Mouse (Mus musculus) CH12.LX (cell line): ENCODE results near the gene Kctd7. TPM values are rescaled to one million over a fixed set of nuclear protein-coding genes. Genes with fewer than 3 reads are reported as not detected.

Experiments used
- DNase-seq: peaks from one replicate; pipeline ENCODE4 v3.0.0-alpha.2; 2013; ENCODE audit errors: extremely low read depth
- H3K27ac ChIP-seq: 2 replicates; pipeline ENCODE4 v1.5.1; 2012; ENCODE audit warnings: low read depth, mild to moderate bottlenecking, control low read depth, moderate library complexity; ENCODE audit not compliant: insufficient read depth
- H3K27me3 ChIP-seq: replicated peaks from 2 replicates; pipeline ENCODE3; 2012; ENCODE audit warnings: inconsistent platforms
- H3K36me3 ChIP-seq, 2 experiments: replicated peaks in 1 of 2; 2 replicates each; pipeline versions ENCODE3 to v1.6.1; 2012; ENCODE audit warnings: inconsistent platforms in 1 of 2, low read length in 1 of 2, mild to moderate bottlenecking in 1 of 2, mixed read lengths in 1 of 2, moderate library complexity in 1 of 2; ENCODE audit not compliant: control insufficient read depth in 1 of 2, insufficient read depth in 1 of 2
- H3K4me1 ChIP-seq, 2 experiments: 2 replicates each; pipeline ENCODE4 v1.6.1; 2012; ENCODE audit warnings: inconsistent platforms in 1 of 2, moderate library complexity in 1 of 2; ENCODE audit not compliant: insufficient read depth in 2 of 2, control insufficient read depth in 1 of 2
- H3K4me2 ChIP-seq: 2 replicates; pipeline ENCODE4 v1.6.1; 2012; ENCODE audit warnings: low read depth, mild to moderate bottlenecking, control low read depth; ENCODE audit not compliant: poor library complexity, insufficient read depth, severe bottlenecking
- H3K4me3 ChIP-seq, 3 experiments: fragments of 150-350 bp in 1 of 3; sonication (generic) in 1 of 3; replicated peaks in 1 of 3; 2 replicates each; pipeline versions ENCODE3 to v1.5.1; 2011 to 2012; ENCODE audit warnings: low read depth in 2 of 3, low read length in 2 of 3, mild to moderate bottlenecking in 2 of 3, moderate library complexity in 2 of 3, control low read depth in 1 of 3, improper control_type of control experiment in 1 of 3, inconsistent platforms in 1 of 3, mixed read lengths in 1 of 3; ENCODE audit not compliant: poor library complexity in 1 of 3
- H3K79me2 ChIP-seq: replicated peaks from 2 replicates; pipeline ENCODE4 v1.6.1; 2012; ENCODE audit warnings: mild to moderate bottlenecking, moderate library complexity; ENCODE audit not compliant: control insufficient read depth, poor library complexity, insufficient read depth, severe bottlenecking; ENCODE audit errors: extremely low read depth
- H3K9ac ChIP-seq: 2 replicates; pipeline ENCODE4 v1.6.1; 2012; ENCODE audit warnings: low read depth, mild to moderate bottlenecking, control low read depth, moderate library complexity; ENCODE audit not compliant: insufficient read depth
- H3K9me3 ChIP-seq: replicated peaks from 2 replicates; pipeline ENCODE3; 2012; ENCODE audit warnings: low read length, inconsistent platforms, mixed read lengths
- ELF1 ChIP-seq: IDR thresholded peaks from 2 replicates; pipeline ENCODE4 v1.6.1; 2014; ENCODE audit warnings: low read depth, mild to moderate bottlenecking, inconsistent platforms, low read length, improper control_type of control experiment
- EP300 ChIP-seq: IDR thresholded peaks from 2 replicates; pipeline ENCODE4 v1.6.1; 2011; ENCODE audit warnings: low read length, improper control_type of control experiment
- GABPA ChIP-seq: IDR thresholded peaks from 2 replicates; pipeline ENCODE4 v1.6.1; 2012; ENCODE audit warnings: low read depth, low read length, improper control_type of control experiment, inconsistent platforms; ENCODE audit not compliant: insufficient replicate concordance
- NELFE ChIP-seq: IDR thresholded peaks from 2 replicates; pipeline ENCODE4 v1.6.1; 2011; ENCODE audit warnings: low read depth, low read length, improper control_type of control experiment
- POLR2AphosphoS2 ChIP-seq: IDR thresholded peaks from 2 replicates; pipeline ENCODE4 v1.6.1; 2011; ENCODE audit warnings: low read depth, low read length, improper control_type of control experiment
- SIN3A ChIP-seq: IDR thresholded peaks from 2 replicates; pipeline ENCODE4 v1.6.1; 2012; ENCODE audit warnings: low read length, improper control_type of control experiment, inconsistent platforms
- USF2 ChIP-seq: conservative IDR thresholded peaks from 2 replicates; pipeline ENCODE4 v1.6.1; 2011; ENCODE audit warnings: low read depth, low read length, improper control_type of control experiment
- ZKSCAN1 ChIP-seq: IDR thresholded peaks from 2 replicates; pipeline ENCODE4 v1.6.1; 2012; ENCODE audit warnings: low read depth, inconsistent platforms, low read length, improper control_type of control experiment, borderline replicate concordance
- ZMIZ1 ChIP-seq: IDR thresholded peaks from 2 replicates; pipeline ENCODE4 v1.6.1; 2012; ENCODE audit warnings: low read depth, mild to moderate bottlenecking, inconsistent platforms, low read length, improper control_type of control experiment
- dilution Hi-C: fragments of 300-500 bp; cut with MboI; formaldehyde crosslinking; loops from 2 replicates; pipeline ENCODE4 v1.14.3; 2020; ENCODE audit warnings: low sequenced_read_pairs; ENCODE audit not compliant: extremely low pct_unique_long_range_greater_than_20kb, extremely low pct_ligation_motif_present
- in situ Hi-C: fragments of 300-500 bp; cut with MboI; formaldehyde crosslinking; loops from 3 replicates; pipeline ENCODE4 v1.14.3; 2019; ENCODE audit warnings: low sequenced_read_pairs, low pct_ligation_motif_present, low pct_unique_long_range_greater_than_20kb, mixed read lengths
- polyA plus RNA-seq: library from polyadenylated mRNA; unstranded; fragments of >175 nt; gene quantifications from 2 replicates; pipeline ENCODE4 v1.2.1, GENCODE M21; 2012; ENCODE audit warnings: low read depth; ENCODE audit not compliant: insufficient read length
- total RNA-seq, 2 experiments: library from RNA; depleted of rRNA; stranded (reverse); fragments of 300-350 nt in 1 of 2; fragments of >200 nt in 1 of 2; gene quantifications; 2 replicates each; pipeline ENCODE4 v1.2.3; 2012 to 2014

Kctd7 gene
- total and polyA plus RNA-seq, 3 experiments = 2.8 to 4.3 (median 3.3) TPM

DNA sequence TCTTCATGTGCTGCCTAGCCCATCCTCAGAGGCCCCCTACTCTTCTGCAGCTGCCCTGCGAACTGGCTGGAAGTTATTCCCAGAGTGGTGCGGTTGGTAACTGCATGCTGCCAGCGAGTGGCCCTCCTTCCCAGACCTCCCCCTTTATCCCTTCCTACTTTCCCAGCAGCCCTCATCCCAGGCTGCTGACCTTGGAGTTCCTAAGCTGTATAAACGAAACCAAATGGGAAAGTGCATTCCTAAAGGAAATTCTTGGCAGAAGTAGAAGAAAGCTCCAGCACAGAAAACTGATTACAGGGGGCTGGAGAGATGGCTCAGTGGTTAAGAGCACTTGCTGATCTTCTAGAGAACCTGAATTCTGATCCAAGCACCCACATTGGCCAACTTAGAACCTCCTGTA lies 2.6 kb upstream of the Kctd7 start:
- Histone ChIP-seq H3K4me1 (peaks cover 6 to 26% of the 10 kb centered on the region in 2 experiments), H3K9ac (no peak overlapping the region), H3K79me2 (no peaks in the 10 kb centered on the region), H3K4me3 (no peak overlapping the region), H3K36me3 (peaks cover 0 to 20% of the 10 kb centered on the region in 2 experiments), H3K9me3 (no peaks in the 10 kb centered on the region), H3K27ac (no peak overlapping the region), H3K4me2 (no peak overlapping the region), H3K27me3 (no peaks in the 10 kb centered on the region)
- no peak for DNase-seq
- dilution Hi-C loops (no loop called here), in situ Hi-C loops (no loop called here)
- TF ChIP-seq GABPA (no peak), ZMIZ1 (no peak)

DNA sequence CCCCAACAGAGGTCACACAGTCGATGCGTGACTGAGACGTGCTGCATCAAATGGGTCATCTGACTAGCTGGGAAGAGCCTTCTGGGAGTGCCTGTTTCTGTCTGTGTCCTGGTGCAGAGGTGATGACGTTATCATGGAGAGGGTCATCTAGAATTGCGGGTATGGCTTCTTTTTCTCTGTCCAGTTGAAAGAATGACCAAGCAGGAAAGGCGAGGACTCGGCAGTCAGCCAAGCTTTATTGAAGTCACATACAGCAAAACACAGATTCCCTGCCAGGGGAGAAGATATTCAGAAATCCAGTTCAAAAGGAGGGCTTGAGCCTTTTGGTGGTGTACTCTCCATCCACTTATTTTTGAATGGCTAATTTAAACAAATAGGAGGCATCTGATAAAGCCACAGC lies 1.6 kb upstream of the Kctd7 start:
- no peak overlapping the region for H3K4me2 ChIP-seq
- no peak overlapping the region for H3K27ac ChIP-seq
- no peak overlapping the region for H3K4me3 ChIP-seq
- dilution Hi-C loops (no loop called here), in situ Hi-C loops (no loop called here)
- H3K36me3 ChIP-seq = peaks cover 0 to 27% of the 10 kb centered on the region in 2 experiments
- no peaks in the 10 kb centered on the region for H3K9me3 ChIP-seq
- H3K27me3 ChIP-seq = no peaks in the 10 kb centered on the region
- no peaks in the 10 kb centered on the region for H3K79me2 ChIP-seq
- H3K9ac ChIP-seq = no peak overlapping the region
- TF ChIP-seq ZKSCAN1 (no peak), NELFE (no peak)
- H3K4me1 ChIP-seq = peaks cover 6 to 35% of the 10 kb centered on the region in 2 experiments
- no peak for DNase-seq

DNA sequence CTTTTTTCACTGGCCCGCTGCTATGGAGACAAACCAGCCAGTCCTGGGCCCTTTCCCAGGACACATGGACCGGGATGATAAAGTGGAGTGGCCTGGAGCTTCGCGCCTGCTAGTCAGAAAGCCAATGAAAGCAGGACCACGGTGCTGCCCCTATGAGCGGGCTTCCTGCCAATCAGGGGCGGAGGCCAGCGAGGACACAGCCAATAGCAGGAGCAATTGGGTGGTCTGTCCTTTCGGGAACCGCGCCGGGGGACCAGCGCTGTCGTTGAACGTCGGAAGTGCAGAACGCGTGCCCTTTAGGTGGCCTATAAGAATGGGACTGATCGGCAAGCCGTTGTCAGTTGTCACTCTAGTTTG lies 706 bp upstream of the Kctd7 start:
- no peaks in the 10 kb centered on the region for H3K79me2 ChIP-seq
- TF ChIP-seq ELF1 = no peak
- TF ChIP-seq POLR2AphosphoS2 = no peak
- TF ChIP-seq EP300 = no peak
- TF ChIP-seq USF2 = no peak
- no peak for TF ChIP-seq SIN3A
- TF ChIP-seq, all 38 proteins: peak for 0
- dilution Hi-C loops = no loop called here
- Histone ChIP-seq H3K27me3 (no peaks in the 10 kb centered on the region), H3K4me2 (peak overlapping the region; percentile 3; the same call in 1 of the 2 replicates), H3K27ac (no peak overlapping the region), H3K4me1 (peaks cover 6 to 35% of the 10 kb centered on the region in 2 experiments), H3K9me3 (no peaks in the 10 kb centered on the region), H3K4me3 (peak overlapping the region; percentile 31 to 89 (median 78)), H3K9ac (no peak overlapping the region), H3K36me3 (peaks cover 4 to 32% of the 10 kb centered on the region in 2 experiments)
- no peak for DNase-seq
- in situ Hi-C loops = no loop called here
